Mouse (Mus musculus): ENCODE measurements around the gene Smtnl2.

- TF ChIP-seq GATA1 (IDR thresholded peaks at IDR 0.05; ENCODE audit: low read length) (no peak), TAL1 (IDR thresholded peaks at IDR 0.05; ENCODE audit: low read length) (no peak)
Observed at GRCm38 (mm10) chr11:72416666-72417065, 5.2 kb upstream of the Smtnl2 start.

All from erythroblast, embryonic 14.5 days (primary cell).